Mouse (Mus musculus) heart, adult 2 months (tissue): ENCODE measurements around the gene Glb1l2. TPM values are rescaled to one million over a fixed set of nuclear protein-coding genes. Genes with fewer than 3 reads are reported as not detected.
A peak's percentile ranks its signal among the peaks of the same experiment; 100 is the strongest.

Experiments
- DNase-seq, 2 experiments: peaks; one replicate each; pipeline ENCODE4 v3.0.0; 2021
- H3K27ac ChIP-seq: fragments of 200-600 bp; 2 replicates; pipeline ENCODE4 v1.8.1; 2022
- H3K27me3 ChIP-seq: fragments of 200-500 bp; 2 replicates; pipeline ENCODE4 v1.6.1; 2012; ENCODE audit warnings: mild to moderate bottlenecking, low read length, inconsistent platforms, mixed read lengths; ENCODE audit not compliant: control insufficient read depth, insufficient read depth
- H3K36me3 ChIP-seq: fragments of 200-500 bp; 2 replicates; pipeline ENCODE4 v1.6.1; 2012; ENCODE audit warnings: low read length, inconsistent platforms; ENCODE audit not compliant: control insufficient read depth, insufficient read depth
- H3K4me1 ChIP-seq: fragments of 200-500 bp; 2 replicates; pipeline ENCODE4 v1.6.1; 2011; ENCODE audit warnings: low read length; ENCODE audit not compliant: control insufficient read depth, insufficient read depth
- H3K4me3 ChIP-seq: fragments of 200-600 bp; 2 replicates; pipeline ENCODE4 v1.8.1; 2022
- H3K79me2 ChIP-seq: fragments of 200-500 bp; replicated peaks from 2 replicates; pipeline ENCODE4 v1.6.1; 2012; ENCODE audit warnings: mild to moderate bottlenecking, inconsistent platforms, low read length, moderate library complexity, mixed read lengths; ENCODE audit not compliant: control insufficient read depth, insufficient read depth
- H3K9ac ChIP-seq: fragments of 200-500 bp; 2 replicates; pipeline ENCODE4 v1.6.1; 2012; ENCODE audit warnings: low read depth, mild to moderate bottlenecking, control low read depth, inconsistent platforms, low read length, mixed read lengths
- CTCF ChIP-seq: fragments of 200-600 bp; IDR thresholded peaks from 2 replicates; pipeline ENCODE4 v1.8.1; 2022; ENCODE audit warnings: antibody characterized with exemption, mild to moderate bottlenecking, moderate library complexity
- EP300 ChIP-seq: fragments of 200-500 bp; IDR thresholded peaks from 2 replicates; pipeline ENCODE4 v1.6.1; 2011; ENCODE audit warnings: low read depth, low read length, control low read depth; ENCODE audit not compliant: insufficient read depth
- POLR2A ChIP-seq: fragments of 200-500 bp; IDR thresholded peaks from 2 replicates; pipeline ENCODE4 v1.6.1; 2011; ENCODE audit warnings: mild to moderate bottlenecking, low read depth, low read length, control low read depth; ENCODE audit not compliant: insufficient read depth
- WGBS: fragments of 180-500 bp; shearing (Covaris S2); methylation state at CpG from one replicate; pipeline ENCODE4 v1.1.7; 2018; 5-methylcytosine and 5-hydroxymethylcytosine counted together
- intact Hi-C: fragments of 180-260 bp; cut with DNase I; formaldehyde crosslinking; loops from one replicate; pipeline ENCODE4 v1.15.1; 2025
- polyA plus RNA-seq: library from polyadenylated mRNA; depleted of rRNA; stranded (reverse); fragments of >200 nt; gene quantifications from 2 replicates; pipeline ENCODE4 v1.2.3, GENCODE M21; 2012
- total RNA-seq, 2 experiments: library from RNA; stranded (reverse); gene quantifications; 2 replicates each; pipeline ENCODE4 v1.2.3; 2021

Glb1l2 gene
- total and polyA plus RNA-seq, 3 experiments = 0.39 to 2.2 (median 0.86) TPM

DNA sequence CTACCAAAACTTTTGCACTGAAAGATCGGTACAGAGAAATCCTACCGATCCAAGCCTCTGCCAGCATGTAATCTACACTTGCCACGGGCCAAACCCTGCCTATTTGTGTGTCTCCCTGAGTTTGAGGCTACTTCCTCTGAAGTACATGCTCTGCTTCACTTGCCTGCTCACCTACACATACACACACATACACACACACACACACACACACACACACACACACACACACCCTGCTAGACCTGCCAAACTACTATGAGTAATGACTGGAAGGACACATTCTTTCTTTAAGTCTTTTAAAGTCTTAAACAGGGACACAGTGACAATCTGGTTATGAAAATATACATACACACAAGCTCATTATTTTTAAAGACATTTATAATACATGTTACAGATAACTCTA, 8.1 kb downstream of the Glb1l2 start:
- no peaks in the 10 kb centered on the region for H3K27me3 ChIP-seq
- intact Hi-C loops = no loop called here
- H3K4me3 ChIP-seq = no peak overlapping the region
- no peaks in the 10 kb centered on the region for H3K79me2 ChIP-seq
- no peak for TF ChIP-seq POLR2A
- TF ChIP-seq EP300 = no peak
- TF ChIP-seq CTCF = no peak
- H3K4me1 ChIP-seq = no peaks in the 10 kb centered on the region
- no peak for DNase-seq
- H3K36me3 ChIP-seq = no peaks in the 10 kb centered on the region
- H3K27ac ChIP-seq = no peak overlapping the region
- H3K9ac ChIP-seq = no peak overlapping the region
- 76% methylated on average over 3 of the region's 3 CpGs for WGBS

DNA sequence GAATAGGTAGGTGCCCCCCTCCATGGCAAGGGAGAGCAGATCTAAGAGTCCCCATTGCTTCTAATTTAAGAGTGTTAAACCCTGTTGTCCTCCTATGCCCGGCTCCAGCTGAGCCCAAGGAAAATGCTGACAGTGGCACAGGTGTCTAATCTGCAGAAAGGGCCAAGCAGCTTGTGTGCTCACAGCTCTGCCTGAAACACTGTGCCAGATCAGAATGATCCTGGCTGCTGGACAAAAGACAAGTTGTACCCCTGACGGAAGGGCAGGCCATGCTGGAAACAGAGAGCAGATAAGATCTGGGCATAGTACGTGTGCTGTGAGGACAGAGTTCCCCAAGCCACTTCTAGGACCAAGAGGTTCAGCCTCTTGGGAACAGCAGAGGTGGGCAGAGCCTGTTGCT, 13.4 kb downstream of the Glb1l2 start:
- intact Hi-C loops = no loop called here
- H3K36me3 ChIP-seq = no peaks in the 10 kb centered on the region
- no peak overlapping the region for H3K4me3 ChIP-seq
- H3K79me2 ChIP-seq = no peaks in the 10 kb centered on the region
- no peaks in the 10 kb centered on the region; the same call in 1 of the 2 replicates for H3K4me1 ChIP-seq
- no peak overlapping the region for H3K27ac ChIP-seq
- no peaks in the 10 kb centered on the region for H3K27me3 ChIP-seq
- 41% methylated on average over 3 of the region's 3 CpGs for WGBS
- TF ChIP-seq POLR2A (no peak), EP300 (no peak), CTCF (no peak)
- DNase-seq = no peak
- H3K9ac ChIP-seq = no peak overlapping the region

GRCm38 (mm10) chr9:26783414-26783975, 22.8 kb downstream of the Glb1l2 start:
- intact Hi-C loops = loop anchor here (5.0 kb wide), 1 partner anchor 194 kb away; no protein-coding TSS in a partner anchor
- no peak for DNase-seq
- 24% methylated on average over 7 of the region's 7 CpGs for WGBS

GRCm38 (mm10) chr9:26778421-26778820, 27.8 kb downstream of the Glb1l2 start:
- Histone ChIP-seq H3K27ac (no peak overlapping the region), H3K36me3 (no peaks in the 10 kb centered on the region), H3K4me1 (no peaks in the 10 kb centered on the region), H3K9ac (no peak overlapping the region), H3K27me3 (no peaks in the 10 kb centered on the region), H3K4me3 (no peak overlapping the region), H3K79me2 (no peaks in the 10 kb centered on the region)
- no peak for DNase-seq
- TF ChIP-seq POLR2A (no peak), CTCF (no peak), EP300 (no peak)
- intact Hi-C loops = no loop called here
- WGBS = 77% methylated on average over 7 of the region's 7 CpGs

More at GRCm38 (mm10) chr9:26783414-26783975, 22.8 kb downstream of the Glb1l2 start:
- Histone ChIP-seq H3K36me3 (no peaks in the 10 kb centered on the region), H3K4me3 (no peak overlapping the region), H3K79me2 (no peaks in the 10 kb centered on the region), H3K27ac (no peak overlapping the region), H3K9ac (no peak overlapping the region), H3K4me1 (no peaks in the 10 kb centered on the region), H3K27me3 (no peaks in the 10 kb centered on the region)
- no peak for TF ChIP-seq CTCF
- no peak for TF ChIP-seq POLR2A
- TF ChIP-seq EP300 = no peak

- Histone ChIP-seq H3K79me2 (no peaks in the 10 kb centered on the region), H3K36me3 (no peaks in the 10 kb centered on the region), H3K4me3 (no peak overlapping the region), H3K4me1 (no peaks in the 10 kb centered on the region), H3K9ac (no peak overlapping the region), H3K27ac (no peak overlapping the region), H3K27me3 (no peaks in the 10 kb centered on the region)
- TF ChIP-seq CTCF (peak; percentile 83), POLR2A (no peak)
- no peak for DNase-seq
- intact Hi-C loops = loop anchor here (1.0 kb wide), 2 partner anchors 1083 to 1120 kb away; no protein-coding TSS in a partner anchor
- 58% methylated on average over 6 of the region's 6 CpGs for WGBS
Observed at GRCm38 (mm10) chr9:26776122-26776902, 30.0 kb downstream of the Glb1l2 start.

GRCm38 (mm10) chr9:26775700-26776099, 30.6 kb downstream of the Glb1l2 start:
- Histone ChIP-seq H3K36me3 (no peaks in the 10 kb centered on the region), H3K4me3 (no peak overlapping the region), H3K27me3 (no peaks in the 10 kb centered on the region), H3K27ac (no peak overlapping the region), H3K4me1 (no peaks in the 10 kb centered on the region), H3K9ac (no peak overlapping the region), H3K79me2 (no peaks in the 10 kb centered on the region)
- no peak for TF ChIP-seq EP300
- TF ChIP-seq POLR2A = no peak
- no peak for TF ChIP-seq CTCF
- 70% methylated on average over 2 of the region's 2 CpGs for WGBS
- no peak for DNase-seq
- intact Hi-C loops = loop anchor here (1.0 kb wide), 2 partner anchors 1082 to 1119 kb away; no protein-coding TSS in a partner anchor
